Mouse (Mus musculus) urinary bladder, postnatal 4 days (tissue): ENCODE results near the gene Sdk1.
A peak's percentile ranks its signal among the peaks of the same experiment; 100 is the strongest.

Source experiments
- DNase-seq, 2 experiments: peaks; one replicate each; pipeline ENCODE4 v3.0.0; 2021 to 2022; ENCODE audit warnings: low spot score in 2 of 2

Gene Sdk1

GRCm38 (mm10) chr5:142000247-142000646 is 759.0 kb downstream of the Sdk1 start:
- DNase-seq: no peak

GRCm38 (mm10) chr5:142001131-142001530 is 759.8 kb downstream of the Sdk1 start:
- no peak for DNase-seq

- no peak for DNase-seq
Observed at GRCm38 (mm10) chr5:142001973-142002372, 760.7 kb downstream of the Sdk1 start.

GRCm38 (mm10) chr5:142010189-142010588 is 768.9 kb downstream of the Sdk1 start:
- no peak for DNase-seq

- no peak for DNase-seq
Observed at GRCm38 (mm10) chr5:142017001-142017400, 775.7 kb downstream of the Sdk1 start.

GRCm38 (mm10) chr5:142022877-142023580 is 781.7 kb downstream of the Sdk1 start:
- peak in 1 of 2 experiments; percentile 44 for DNase-seq

GRCm38 (mm10) chr5:142024448-142024847 is 783.2 kb downstream of the Sdk1 start:
- peak in 1 of 2 experiments; percentile 28 for DNase-seq

GRCm38 (mm10) chr5:142036536-142036935 is 795.2 kb downstream of the Sdk1 start:
- DNase-seq: no peak

GRCm38 (mm10) chr5:142039236-142039635 is 797.9 kb downstream of the Sdk1 start:
- no peak for DNase-seq

- DNase-seq: no peak
Observed at GRCm38 (mm10) chr5:142039891-142040530, 798.7 kb downstream of the Sdk1 start.

GRCm38 (mm10) chr5:142041226-142041802 is 800.0 kb downstream of the Sdk1 start:
- peak in 1 of 2 experiments; percentile 40 for DNase-seq

GRCm38 (mm10) chr5:142061781-142062180 is 820.5 kb downstream of the Sdk1 start:
- DNase-seq: no peak

GRCm38 (mm10) chr5:142071322-142071721 is 830.0 kb downstream of the Sdk1 start:
- DNase-seq: no peak

GRCm38 (mm10) chr5:142073901-142074300 is 832.6 kb downstream of the Sdk1 start:
- DNase-seq: no peak

GRCm38 (mm10) chr5:142074561-142075500 is 833.5 kb downstream of the Sdk1 start:
- DNase-seq: peak; percentile 64 to 67

- DNase-seq: no peak
Observed at GRCm38 (mm10) chr5:142080661-142081060, 839.4 kb downstream of the Sdk1 start.

GRCm38 (mm10) chr5:142081076-142081475 is 839.8 kb downstream of the Sdk1 start:
- DNase-seq: no peak

- DNase-seq: no peak
Observed at GRCm38 (mm10) chr5:142096377-142096841, 855.1 kb downstream of the Sdk1 start.

- DNase-seq: no peak
Observed at GRCm38 (mm10) chr5:142100176-142100575, 858.9 kb downstream of the Sdk1 start.

GRCm38 (mm10) chr5:142107434-142107833 is 866.1 kb downstream of the Sdk1 start:
- no peak for DNase-seq

- no peak for DNase-seq
Observed at GRCm38 (mm10) chr5:142111989-142112388, 870.7 kb downstream of the Sdk1 start.
